Mouse (Mus musculus) retina, embryonic 14.5 days (tissue): Measurements from ENCODE around the gene Cpsf4l.

Source experiments
- DNase-seq: peaks from one replicate; pipeline ENCODE4 v3.0.0-alpha.2; 2015; ENCODE audit warnings: low spot score

Cpsf4l gene

GRCm38 (mm10) chr11:113709731-113710256, at the start of gene Cpsf4l:
Cpsf4l (minus strand) TSS chr11:113710017.
- DNase-seq: peak; percentile 77

DNA sequence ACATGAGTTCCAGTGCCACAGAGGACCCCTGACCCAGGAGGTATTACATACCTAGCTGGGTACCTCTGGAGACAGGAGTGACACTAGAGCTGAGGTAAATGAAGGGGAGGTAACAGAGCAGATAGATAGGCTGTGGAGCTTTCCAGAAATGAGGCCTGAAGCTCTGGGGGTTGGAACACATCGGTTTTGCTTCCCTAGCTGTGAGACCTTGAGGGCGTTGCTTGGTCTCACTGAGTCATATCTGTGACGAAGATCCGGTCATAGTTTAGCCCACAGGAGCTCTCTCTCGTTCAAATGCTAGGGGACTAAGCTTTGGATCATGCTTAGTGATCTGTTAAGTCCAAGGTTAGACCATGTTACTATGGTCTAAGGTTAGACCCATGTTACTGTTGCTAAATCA, 49.0 kb upstream of the Cpsf4l start:
- DNase-seq: no peak

- DNase-seq: no peak
These were observed 46.8 kb upstream of the Cpsf4l start for GRCm38 (mm10) chr11:113756578-113756977.

DNA sequence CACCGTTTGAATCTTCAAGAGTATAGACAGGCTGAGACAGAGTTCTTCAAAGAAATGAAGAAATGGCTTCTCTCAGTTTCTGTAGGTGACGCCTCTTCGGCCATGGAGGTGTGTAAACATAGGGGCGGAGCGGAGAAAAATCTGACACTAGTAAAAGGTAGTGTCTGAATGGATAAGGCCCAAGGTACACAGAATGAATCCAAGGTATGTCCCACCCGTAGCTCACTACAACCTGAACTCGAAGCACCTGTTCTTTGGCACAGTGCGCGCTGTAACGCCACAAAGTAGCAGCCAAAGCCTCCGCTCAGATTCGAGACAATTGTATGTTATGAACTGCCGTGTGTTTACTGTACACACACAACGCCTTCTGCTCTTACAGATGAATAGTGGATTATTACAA, 46.1 kb upstream of the Cpsf4l start:
- DNase-seq: no peak

DNA sequence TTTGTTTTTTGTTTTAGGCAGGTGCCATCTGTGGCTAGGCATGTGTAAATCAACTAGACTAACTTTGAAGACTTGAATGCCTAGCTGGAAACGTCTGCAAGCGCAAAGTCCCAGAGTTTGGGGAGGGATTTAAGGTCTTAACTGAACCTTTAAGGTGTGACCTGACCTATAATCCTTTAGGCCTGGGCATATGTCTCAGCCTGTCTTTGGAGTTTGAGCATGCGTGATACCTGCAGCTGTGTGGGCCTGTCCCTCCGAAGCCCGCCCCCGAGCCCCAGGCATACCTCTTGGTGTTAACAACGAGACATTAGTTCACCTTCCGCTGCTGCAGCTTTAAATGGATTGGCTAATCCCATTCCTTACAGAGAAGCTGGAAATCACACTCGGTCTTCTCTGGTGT, 45.0 kb upstream of the Cpsf4l start:
- no peak for DNase-seq

- no peak for DNase-seq
These were observed 43.0 kb upstream of the Cpsf4l start for GRCm38 (mm10) chr11:113752685-113753430.

DNA sequence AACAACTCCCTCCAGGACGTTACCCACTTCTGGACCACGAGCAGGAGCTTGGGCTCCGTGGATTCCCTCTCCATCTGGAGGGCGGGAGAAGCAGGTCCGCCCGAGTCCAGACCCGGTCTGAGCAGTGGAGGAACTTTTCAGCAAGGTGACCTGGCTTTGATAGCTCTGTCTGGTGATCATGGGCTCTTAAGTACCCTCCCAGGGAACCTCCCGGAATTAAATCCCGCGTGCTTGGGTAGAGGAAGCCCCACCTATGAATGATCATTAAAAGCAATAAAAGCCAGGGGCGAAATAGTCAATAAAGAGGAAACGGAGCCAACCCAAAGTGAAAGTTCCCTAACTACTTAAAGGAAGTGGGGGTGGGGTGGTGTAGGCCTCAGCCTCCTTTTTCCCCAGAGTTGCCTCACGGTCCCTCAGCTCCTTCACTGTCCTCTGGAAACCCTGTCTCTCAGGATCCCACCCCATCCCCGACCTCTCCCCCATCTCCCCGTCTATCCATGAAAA, 42.4 kb upstream of the Cpsf4l start:
- no peak for DNase-seq

DNA sequence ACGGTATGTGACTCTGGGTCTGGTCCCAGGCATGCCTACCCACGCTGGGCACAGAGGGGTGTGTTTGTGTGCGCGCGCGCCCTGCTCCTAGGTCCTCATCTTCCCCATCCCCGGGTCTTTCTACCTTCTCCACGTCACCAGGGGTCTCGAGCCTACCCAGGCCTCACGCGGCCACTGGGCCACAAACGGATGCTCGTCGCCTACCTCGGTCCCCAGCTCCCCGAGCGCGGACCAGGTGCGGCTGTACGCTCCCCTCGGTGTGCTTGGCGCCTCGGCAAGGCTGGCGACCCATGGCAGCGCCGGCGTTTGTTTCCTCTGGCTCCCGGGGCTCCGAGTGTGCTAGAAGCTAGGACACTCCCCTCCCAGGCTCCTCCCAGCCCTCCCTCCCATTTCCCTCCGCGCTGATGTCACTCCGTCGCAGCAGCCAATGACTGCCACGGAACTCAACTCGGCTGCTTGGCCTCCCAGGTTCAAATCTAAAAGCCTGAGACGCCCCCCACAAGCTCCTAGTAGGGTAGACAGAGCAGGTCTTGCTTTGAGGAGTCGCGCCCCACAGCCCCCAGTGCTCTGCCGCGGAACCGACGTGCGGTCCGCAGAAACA, 41.8 kb upstream of the Cpsf4l start, which contains the start of gene Cdc42ep4:
TSS of gene Cdc42ep4 (minus strand) at position 398 of the 601 bp plus-strand sequence.
- DNase-seq: peak; percentile 94

GRCm38 (mm10) chr11:113750571-113751483, 41.0 kb upstream of the Cpsf4l start:
- peak; percentile 83 for DNase-seq

- peak; percentile 69 for DNase-seq
These were observed 40.0 kb upstream of the Cpsf4l start for GRCm38 (mm10) chr11:113749749-113750351.

DNA sequence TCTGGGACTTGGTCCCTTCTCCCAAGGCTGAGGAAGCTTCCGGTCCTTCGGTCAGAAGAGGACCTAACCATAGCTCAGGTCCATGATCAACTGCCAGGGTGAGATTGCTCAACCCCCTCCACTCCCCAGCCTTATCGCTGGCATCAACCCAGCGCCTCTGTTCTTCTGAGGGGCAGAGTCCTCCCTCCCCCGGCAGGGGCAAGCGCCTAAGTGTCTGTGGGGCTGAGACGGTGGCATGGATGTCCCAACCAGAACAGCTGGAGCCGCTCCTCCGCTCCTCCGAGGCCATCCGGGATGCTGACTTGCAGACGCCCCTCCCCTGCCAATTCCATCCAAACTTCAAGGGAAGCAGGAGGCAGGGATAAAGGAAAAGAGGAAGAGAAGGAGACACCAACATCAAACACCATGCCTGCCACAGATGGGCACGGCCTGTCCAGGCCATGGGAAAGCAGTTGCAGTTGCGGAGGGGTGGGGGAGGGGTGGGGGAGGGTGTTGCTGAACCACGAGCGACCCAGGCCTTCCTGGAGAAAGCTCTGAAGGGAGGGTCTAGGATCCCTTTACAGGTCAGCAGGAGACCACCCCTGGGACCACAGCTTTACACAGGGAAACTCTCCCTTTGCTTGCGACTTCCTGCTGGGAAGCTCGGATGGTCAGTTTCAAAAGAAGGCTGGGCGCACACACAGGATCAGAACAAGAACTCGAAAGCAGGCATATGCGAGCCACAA, 39.1 kb upstream of the Cpsf4l start:
- peak; percentile 58 for DNase-seq

DNA sequence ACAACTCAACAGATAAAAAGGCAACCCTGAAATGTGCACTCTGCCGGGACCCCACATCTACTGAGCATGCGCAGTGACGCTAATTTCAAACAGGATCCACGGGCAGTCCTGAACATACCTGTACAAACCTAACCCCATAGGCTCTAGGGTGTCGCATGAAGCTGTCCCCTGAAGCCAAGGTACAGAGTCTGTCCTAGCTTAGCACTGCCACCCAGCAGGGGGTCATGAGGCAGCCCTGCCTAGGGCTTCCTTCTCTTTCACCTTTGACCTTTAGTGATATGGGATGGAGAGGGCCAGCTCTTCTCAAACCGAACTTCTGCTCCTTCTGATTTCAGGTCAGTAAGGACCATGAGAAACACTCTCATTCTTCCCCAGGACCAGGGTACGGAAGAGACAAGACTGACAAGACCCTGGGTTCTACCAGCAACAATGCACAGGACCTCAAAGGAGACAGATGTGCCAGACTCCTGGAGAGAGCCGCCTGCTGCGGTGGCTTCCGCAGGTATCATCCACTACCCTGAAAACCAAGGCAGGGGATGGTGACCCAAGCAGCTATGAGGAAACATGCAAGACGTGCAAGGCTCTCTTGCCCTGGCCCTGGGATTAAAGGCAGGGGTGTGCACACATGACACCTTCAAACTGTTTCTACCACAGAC, 38.0 kb upstream of the Cpsf4l start:
- DNase-seq: no peak

DNA sequence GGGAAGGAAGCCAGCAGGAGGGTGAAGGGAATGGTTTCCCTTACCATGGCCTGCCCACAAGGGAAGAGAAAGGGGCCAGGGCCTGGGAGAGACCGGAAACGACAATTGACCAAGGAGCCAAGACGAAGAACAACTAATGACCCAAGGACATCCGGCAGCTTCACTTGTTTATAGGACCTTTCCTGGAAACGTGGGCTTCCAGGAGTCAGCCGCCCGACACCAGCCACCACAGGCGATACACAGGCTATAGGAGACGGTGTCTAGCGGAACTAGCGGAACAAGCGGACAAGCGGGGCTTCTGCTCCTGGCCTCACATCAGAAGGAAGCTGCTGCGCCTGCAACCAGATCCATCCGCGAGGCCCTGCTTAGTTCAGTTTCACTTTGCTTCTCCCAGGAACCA, 37.2 kb upstream of the Cpsf4l start:
- DNase-seq: peak; percentile 49

- no peak for DNase-seq
These were observed 36.1 kb upstream of the Cpsf4l start for GRCm38 (mm10) chr11:113745961-113746360.

- DNase-seq: no peak
These were observed 33.2 kb upstream of the Cpsf4l start for GRCm38 (mm10) chr11:113742998-113743397.

- DNase-seq: no peak
These were observed 30.3 kb upstream of the Cpsf4l start for GRCm38 (mm10) chr11:113740100-113740499.

DNA sequence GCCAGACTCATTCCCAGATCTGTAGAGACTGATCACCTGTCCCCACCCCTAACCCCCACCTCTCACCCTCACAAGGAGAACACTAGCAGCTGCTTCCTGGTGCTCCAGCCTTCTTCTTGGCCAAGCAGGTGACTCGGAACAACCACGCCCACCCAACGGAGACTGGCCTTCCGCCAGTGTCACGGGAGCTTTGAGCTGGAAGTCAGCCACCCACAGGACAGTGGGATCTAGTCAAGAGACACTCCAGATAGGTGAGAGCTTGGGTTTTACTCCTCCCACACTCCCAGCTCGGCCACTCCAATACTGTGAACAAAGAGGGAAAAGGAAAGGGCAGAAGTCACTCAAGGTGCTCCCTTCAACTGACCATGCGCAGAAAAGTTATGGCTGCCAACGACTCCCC, 29.4 kb upstream of the Cpsf4l start:
- no peak for DNase-seq

DNA sequence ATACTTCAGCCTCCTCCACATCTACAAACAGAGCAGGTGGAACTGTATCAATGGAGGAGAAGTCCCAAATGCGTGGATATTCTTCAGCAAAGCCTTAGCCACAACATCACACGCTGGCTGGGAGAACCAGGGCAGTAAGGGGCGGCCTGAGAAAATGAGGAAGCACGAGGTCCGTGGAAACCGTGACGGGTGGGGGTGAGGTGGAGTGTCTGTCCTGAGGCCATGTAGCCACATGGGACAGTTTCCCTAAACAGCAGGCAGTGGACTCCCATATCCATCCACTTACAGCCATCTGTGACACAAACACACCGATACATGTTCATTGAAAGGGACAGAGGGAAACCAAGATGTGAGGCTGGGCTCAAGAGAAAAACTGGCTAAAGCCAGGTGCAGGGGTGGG, 28.1 kb upstream of the Cpsf4l start:
- no peak for DNase-seq

- DNase-seq: no peak
These were observed 27.7 kb upstream of the Cpsf4l start for GRCm38 (mm10) chr11:113737553-113737854.

- no peak for DNase-seq
These were observed 27.2 kb upstream of the Cpsf4l start for GRCm38 (mm10) chr11:113736848-113737552.
